Mouse (Mus musculus): Measurements from ENCODE around the gene Ssbp4. TPM values are rescaled to one million over a fixed set of nuclear protein-coding genes. Genes with fewer than 3 reads are reported as not detected.
A peak's percentile ranks its signal among the peaks of the same experiment; 100 is the strongest.

Ssbp4 gene
- polyA plus RNA-seq, 1 experiment = 1,561 TPM

DNA sequence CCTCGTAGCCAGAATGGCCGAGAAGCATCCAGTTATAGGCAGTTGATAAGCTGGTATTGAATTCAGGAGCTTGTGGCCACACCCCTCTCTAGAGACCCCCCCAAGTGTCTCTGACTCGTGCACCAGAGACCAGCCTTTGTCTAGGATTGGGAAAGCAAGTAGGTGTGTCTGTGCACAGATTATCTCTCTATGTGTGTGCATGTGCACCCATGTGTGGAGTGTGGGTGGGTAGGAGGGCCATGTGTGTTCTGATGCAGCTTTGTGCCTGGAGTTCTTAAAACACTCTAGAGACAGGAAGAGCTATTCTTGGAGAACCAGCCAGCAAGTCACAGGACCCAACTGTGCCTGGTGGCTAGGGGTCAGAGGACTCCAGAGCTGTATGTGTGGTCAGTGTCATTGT lies 48.1 kb downstream of the Ssbp4 start:
- H3K36me3 ChIP-seq (replicated peaks; ENCODE audit: low read length) = peaks cover 84% of the 10 kb centered on the region
- TF ChIP-seq GATA1 (IDR thresholded peaks at IDR 0.05; ENCODE audit: borderline replicate concordance, low read length) (no peak), FLI1 (IDR thresholded peaks at IDR 0.05; ENCODE audit: low read length) (no peak)
- peak overlapping the region; percentile 85 for H3K4me3 ChIP-seq (replicated peaks)
- peaks cover 100% of the 10 kb centered on the region for H3K4me1 ChIP-seq
- H3K27me3 ChIP-seq (replicated peaks) = no peaks in the 10 kb centered on the region
- no peaks in the 10 kb centered on the region for H3K9me3 ChIP-seq

DNA sequence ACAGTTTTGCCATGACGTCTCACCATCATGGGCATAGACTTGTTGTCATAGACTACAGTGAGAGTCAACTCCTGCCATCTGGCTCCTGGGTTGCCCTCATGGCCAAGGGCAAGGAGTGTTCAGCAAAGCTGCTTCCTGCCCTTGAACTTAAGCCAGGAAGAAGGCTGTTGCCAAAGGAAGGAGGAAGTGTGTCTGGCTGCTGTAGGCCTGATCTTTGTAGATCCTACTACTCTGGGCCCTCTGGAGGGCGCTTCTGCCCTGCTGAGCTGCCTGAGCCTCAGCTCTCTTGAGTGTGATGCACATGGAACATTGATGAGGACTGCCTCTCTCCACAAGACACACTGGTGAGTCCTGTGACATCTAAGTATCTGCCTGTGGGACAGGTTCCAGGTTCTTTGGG lies 48.6 kb downstream of the Ssbp4 start:
- peak overlapping the region; percentile 85 for H3K4me3 ChIP-seq (replicated peaks)
- H3K36me3 ChIP-seq (replicated peaks; ENCODE audit: low read length) = peaks cover 84% of the 10 kb centered on the region
- H3K4me1 ChIP-seq = peaks cover 100% of the 10 kb centered on the region
- TF ChIP-seq GATA1 (IDR thresholded peaks at IDR 0.05; ENCODE audit: borderline replicate concordance, low read length) = no peak
- TF ChIP-seq FLI1 (IDR thresholded peaks at IDR 0.05; ENCODE audit: low read length) = no peak
- no peaks in the 10 kb centered on the region for H3K27me3 ChIP-seq (replicated peaks)
- H3K9me3 ChIP-seq = no peaks in the 10 kb centered on the region

- Histone ChIP-seq H3K4me3 (replicated peaks) (peak overlapping the region; percentile 42), H3K36me3 (replicated peaks; ENCODE audit: low read length) (peaks cover 82% of the 10 kb centered on the region)
- no peak for TF ChIP-seq FLI1 (IDR thresholded peaks at IDR 0.05; ENCODE audit: low read length)
- no peak for TF ChIP-seq GATA1 (IDR thresholded peaks at IDR 0.05; ENCODE audit: borderline replicate concordance, low read length)
Measured at GRCm38 (mm10) chr8:70558983-70559382, 49.7 kb downstream of the Ssbp4 start.

DNA sequence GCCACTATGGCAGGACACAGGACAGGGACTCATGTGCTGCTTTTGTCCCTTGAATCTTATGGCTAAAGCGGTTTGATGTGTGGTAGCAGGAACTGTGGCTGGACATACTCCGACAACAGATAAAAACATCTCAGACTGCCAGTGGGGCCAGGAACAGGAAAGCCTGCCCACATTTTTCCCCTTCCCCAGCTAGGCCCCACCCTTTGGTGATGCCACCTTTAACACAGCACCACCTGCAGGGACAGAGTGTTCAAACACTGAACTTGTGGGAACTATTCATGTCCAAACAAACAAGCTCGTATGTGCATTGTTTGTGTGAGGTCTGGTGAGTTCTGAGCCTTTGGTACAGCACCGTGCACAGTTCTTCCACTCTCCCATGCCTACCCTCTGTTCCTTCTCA lies 50.3 kb downstream of the Ssbp4 start:
- Histone ChIP-seq H3K4me1 (peaks cover 100% of the 10 kb centered on the region), H3K4me3 (replicated peaks) (peak overlapping the region; percentile 83), H3K36me3 (replicated peaks; ENCODE audit: low read length) (peaks cover 84% of the 10 kb centered on the region), H3K9me3 (no peaks in the 10 kb centered on the region), H3K27me3 (replicated peaks) (no peaks in the 10 kb centered on the region)
- TF ChIP-seq GATA1 (IDR thresholded peaks at IDR 0.05; ENCODE audit: borderline replicate concordance, low read length) (no peak; the same call in 2 of the 3 replicates), FLI1 (IDR thresholded peaks at IDR 0.05; ENCODE audit: low read length) (no peak)

More at GRCm38 (mm10) chr8:70558983-70559382, 49.7 kb downstream of the Ssbp4 start:
- H3K4me1 ChIP-seq = peaks cover 100% of the 10 kb centered on the region
- H3K9me3 ChIP-seq = no peaks in the 10 kb centered on the region
- H3K27me3 ChIP-seq (replicated peaks) = no peaks in the 10 kb centered on the region

- TF ChIP-seq FLI1 (IDR thresholded peaks at IDR 0.05; ENCODE audit: low read length) = no peak
- no peak for TF ChIP-seq GATA1 (IDR thresholded peaks at IDR 0.05; ENCODE audit: borderline replicate concordance, low read length)
- Histone ChIP-seq H3K36me3 (replicated peaks; ENCODE audit: low read length) (peaks cover 84% of the 10 kb centered on the region), H3K27me3 (replicated peaks) (no peaks in the 10 kb centered on the region), H3K4me3 (replicated peaks) (no peak overlapping the region), H3K9me3 (no peaks in the 10 kb centered on the region), H3K4me1 (peaks cover 99% of the 10 kb centered on the region)
Measured at GRCm38 (mm10) chr8:70555079-70555747, 53.5 kb downstream of the Ssbp4 start.

DNA sequence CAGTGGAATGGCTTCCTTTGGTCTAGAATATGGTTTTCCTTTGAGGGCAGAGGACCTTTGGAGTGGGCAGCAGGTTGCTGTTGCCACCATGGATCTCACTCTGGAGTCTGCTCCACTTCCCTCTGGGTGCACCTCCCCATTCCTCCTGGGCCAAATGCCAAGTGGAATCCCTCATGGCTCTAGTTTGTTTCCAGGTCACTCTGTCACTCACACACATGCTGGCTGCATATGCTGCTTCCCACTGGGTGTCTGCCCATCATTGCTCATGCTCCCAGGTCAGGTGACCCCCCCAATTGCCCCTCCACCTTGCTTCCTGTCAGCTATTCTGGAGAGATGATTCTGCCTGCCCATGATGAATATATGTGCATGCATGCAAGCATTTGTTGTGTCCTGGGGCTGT lies 54.9 kb downstream of the Ssbp4 start:
- TF ChIP-seq FLI1 (IDR thresholded peaks at IDR 0.05; ENCODE audit: low read length) (no peak), GATA1 (IDR thresholded peaks at IDR 0.05; ENCODE audit: borderline replicate concordance, low read length) (no peak)
- H3K27me3 ChIP-seq (replicated peaks) = no peaks in the 10 kb centered on the region

GRCm38 (mm10) chr8:70552836-70553235 lies 55.8 kb downstream of the Ssbp4 start:
- no peak for TF ChIP-seq GATA1 (IDR thresholded peaks at IDR 0.05; ENCODE audit: borderline replicate concordance, low read length)
- H3K27me3 ChIP-seq (replicated peaks) = no peaks in the 10 kb centered on the region
- peaks cover 99% of the 10 kb centered on the region for H3K4me1 ChIP-seq
- H3K36me3 ChIP-seq (replicated peaks; ENCODE audit: low read length) = peaks cover 78% of the 10 kb centered on the region
- H3K9me3 ChIP-seq = no peaks in the 10 kb centered on the region
- peak overlapping the region; percentile 83 for H3K4me3 ChIP-seq (replicated peaks)

More for the DNA sequence above, 54.9 kb downstream of the Ssbp4 start:
- Histone ChIP-seq H3K4me3 (replicated peaks) (peak overlapping the region; percentile 67), H3K9me3 (no peaks in the 10 kb centered on the region), H3K4me1 (peaks cover 99% of the 10 kb centered on the region), H3K36me3 (replicated peaks; ENCODE audit: low read length) (peaks cover 74% of the 10 kb centered on the region)

DNA sequence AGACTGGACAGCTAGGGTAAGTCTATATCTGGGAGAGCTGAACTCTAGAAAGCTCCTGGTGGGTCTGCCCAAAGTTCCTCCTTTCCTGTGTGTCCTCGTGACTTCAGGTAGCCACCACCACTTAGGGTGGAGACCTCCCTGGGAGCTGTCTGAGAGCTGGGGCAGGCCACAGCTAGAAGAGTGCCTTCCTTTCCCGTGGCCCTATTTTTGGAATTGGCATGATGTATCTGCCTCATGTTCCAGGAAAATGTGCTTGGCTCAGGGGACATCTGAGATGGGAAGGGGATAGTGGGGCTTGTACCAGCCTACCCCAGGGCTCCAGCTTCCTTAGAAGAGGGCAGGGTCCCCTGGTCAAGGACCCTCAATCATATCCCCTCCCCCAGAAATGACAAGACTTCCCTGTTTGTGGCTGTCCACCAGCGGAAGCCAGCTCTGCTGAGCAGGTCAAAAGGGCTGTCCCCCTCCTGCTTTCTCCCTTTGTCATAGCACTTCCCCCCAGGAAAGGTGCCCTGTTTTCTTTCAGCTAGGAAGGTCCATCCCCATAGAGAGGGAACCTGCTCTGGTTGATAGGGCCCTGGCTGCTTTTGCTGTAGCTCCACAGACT lies 57.0 kb downstream of the Ssbp4 start:
- no peaks in the 10 kb centered on the region for H3K9me3 ChIP-seq
- TF ChIP-seq GATA1 (IDR thresholded peaks at IDR 0.05; ENCODE audit: borderline replicate concordance, low read length) = no peak
- TF ChIP-seq FLI1 (IDR thresholded peaks at IDR 0.05; ENCODE audit: low read length) = no peak
- H3K27me3 ChIP-seq (replicated peaks) = no peaks in the 10 kb centered on the region
- H3K4me1 ChIP-seq = peaks cover 99% of the 10 kb centered on the region
- peak overlapping the region; percentile 83 for H3K4me3 ChIP-seq (replicated peaks)
- peaks cover 75% of the 10 kb centered on the region for H3K36me3 ChIP-seq (replicated peaks; ENCODE audit: low read length)

GRCm38 (mm10) chr8:70549412-70550184 lies 59.1 kb downstream of the Ssbp4 start:
- TF ChIP-seq GATA1 (IDR thresholded peaks at IDR 0.05; ENCODE audit: borderline replicate concordance, low read length) = peak; percentile 84; the same call in 2 of the 3 replicates
- peak; percentile 86 for TF ChIP-seq FLI1 (IDR thresholded peaks at IDR 0.05; ENCODE audit: low read length)
- no peak overlapping the region for H3K4me3 ChIP-seq (replicated peaks)
- peaks cover 76% of the 10 kb centered on the region for H3K36me3 ChIP-seq (replicated peaks; ENCODE audit: low read length)
- peaks cover 99% of the 10 kb centered on the region for H3K4me1 ChIP-seq
- no peaks in the 10 kb centered on the region for H3K9me3 ChIP-seq
- H3K27me3 ChIP-seq (replicated peaks) = no peaks in the 10 kb centered on the region

- H3K4me3 ChIP-seq (replicated peaks) = peak overlapping the region; percentile 51
- H3K27me3 ChIP-seq (replicated peaks) = no peaks in the 10 kb centered on the region
- peaks cover 76% of the 10 kb centered on the region for H3K36me3 ChIP-seq (replicated peaks; ENCODE audit: low read length)
- peaks cover 99% of the 10 kb centered on the region for H3K4me1 ChIP-seq
- no peaks in the 10 kb centered on the region for H3K9me3 ChIP-seq
- TF ChIP-seq FLI1 (IDR thresholded peaks at IDR 0.05; ENCODE audit: low read length) = no peak
- no peak for TF ChIP-seq GATA1 (IDR thresholded peaks at IDR 0.05; ENCODE audit: borderline replicate concordance, low read length)
Measured at GRCm38 (mm10) chr8:70547762-70548161, 60.9 kb downstream of the Ssbp4 start.

Other genes with a start within 250 kb of the Ssbp4 start
- gene Comp, start 235.3 kb downstream of the Ssbp4 start, polyA plus RNA-seq (2012; ENCODE audit: insufficient read depth, low replicate concordance) = 0.27 TPM in 1 of 2 replicates, not detected in the other
- gene Crtc1, start 169.3 kb downstream of the Ssbp4 start, polyA plus RNA-seq (2012; ENCODE audit: insufficient read depth, low replicate concordance) = 17.9 and 34.0 TPM in 2 replicates
- gene Klhl26, start 131.9 kb downstream of the Ssbp4 start, polyA plus RNA-seq (2012; ENCODE audit: insufficient read depth, low replicate concordance) = 10.3 and 19.1 TPM in 2 replicates
- gene Tmem59l, start 121.5 kb downstream of the Ssbp4 start, polyA plus RNA-seq (2012; ENCODE audit: insufficient read depth, low replicate concordance) = not detected in 2 replicates
- not detected in 2 replicates for gene Crlf1, start 115.7 kb downstream of the Ssbp4 start, polyA plus RNA-seq (2012; ENCODE audit: insufficient read depth, low replicate concordance)
- 135 and 319 TPM in 2 replicates for gene Rex1bd, start 102.1 kb downstream of the Ssbp4 start, polyA plus RNA-seq (2012; ENCODE audit: insufficient read depth, low replicate concordance)
- gene Uba52, start 98.1 kb downstream of the Ssbp4 start, polyA plus RNA-seq (2012; ENCODE audit: insufficient read depth, low replicate concordance) = 499 and 989 TPM in 2 replicates
- 3,667 and 5,102 TPM in 2 replicates for gene Fkbp8, start 81.1 kb downstream of the Ssbp4 start, polyA plus RNA-seq (2012; ENCODE audit: insufficient read depth, low replicate concordance)
- gene Kxd1, start 80.9 kb downstream of the Ssbp4 start, polyA plus RNA-seq (2012; ENCODE audit: insufficient read depth, low replicate concordance) = 33.5 and 40.2 TPM in 2 replicates
- gene Ell, start 69.4 kb downstream of the Ssbp4 start, polyA plus RNA-seq (2012; ENCODE audit: insufficient read depth, low replicate concordance) = 58.8 and 65.3 TPM in 2 replicates
- 165 and 201 TPM in 2 replicates for gene Isyna1, start 14.5 kb downstream of the Ssbp4 start, polyA plus RNA-seq (2012; ENCODE audit: insufficient read depth, low replicate concordance)
- 19.0 and 34.7 TPM in 2 replicates for gene Lrrc25, start 7.3 kb upstream of the Ssbp4 start, polyA plus RNA-seq (2012; ENCODE audit: insufficient read depth, low replicate concordance)
- 2.5 and 4.5 TPM in 2 replicates for gene Gdf15, start 23.6 kb upstream of the Ssbp4 start, polyA plus RNA-seq (2012; ENCODE audit: insufficient read depth, low replicate concordance)
- gene Pgpep1, start 51.5 kb upstream of the Ssbp4 start, polyA plus RNA-seq (2012; ENCODE audit: insufficient read depth, low replicate concordance) = 10.2 and 10.5 TPM in 2 replicates
- gene Lsm4, start 64.4 kb upstream of the Ssbp4 start, polyA plus RNA-seq (2012; ENCODE audit: insufficient read depth, low replicate concordance) = 103 and 569 TPM in 2 replicates
- gene Jund, start 90.1 kb upstream of the Ssbp4 start, polyA plus RNA-seq (2012; ENCODE audit: insufficient read depth, low replicate concordance) = 972 and 2,520 TPM in 2 replicates
- gene Iqcn, start 94.6 kb upstream of the Ssbp4 start, polyA plus RNA-seq (2012; ENCODE audit: insufficient read depth, low replicate concordance) = not detected in 2 replicates
- 0.26 TPM in 1 of 2 replicates, not detected in the other for gene Gm3336, start 109.7 kb upstream of the Ssbp4 start, polyA plus RNA-seq (2012; ENCODE audit: insufficient read depth, low replicate concordance)
- gene Pde4c, start 114.8 kb upstream of the Ssbp4 start, polyA plus RNA-seq (2012; ENCODE audit: insufficient read depth, low replicate concordance) = 0.03 TPM in 1 of 2 replicates, not detected in the other
- 7.8 and 38.4 TPM in 2 replicates for gene Rab3a, start 145.8 kb upstream of the Ssbp4 start, polyA plus RNA-seq (2012; ENCODE audit: insufficient read depth, low replicate concordance)
- 99.7 and 186 TPM in 2 replicates for gene Mpv17l2, start 152.1 kb upstream of the Ssbp4 start, polyA plus RNA-seq (2012; ENCODE audit: insufficient read depth, low replicate concordance)
- 51.5 and 59.4 TPM in 2 replicates for gene Pik3r2, start 167.8 kb upstream of the Ssbp4 start, polyA plus RNA-seq (2012; ENCODE audit: insufficient read depth, low replicate concordance)
- gene Mast3, start 196.2 kb upstream of the Ssbp4 start, polyA plus RNA-seq (2012; ENCODE audit: insufficient read depth, low replicate concordance) = 370 and 778 TPM in 2 replicates
- gene Il12rb1, start 199.6 kb upstream of the Ssbp4 start, polyA plus RNA-seq (2012; ENCODE audit: insufficient read depth, low replicate concordance) = 10.8 and 11.1 TPM in 2 replicates
- gene Arrdc2, start 230.8 kb upstream of the Ssbp4 start, polyA plus RNA-seq (2012; ENCODE audit: insufficient read depth, low replicate concordance) = 30.6 and 35.6 TPM in 2 replicates